Mouse (Mus musculus): Measurements from ENCODE around the gene Faxc.

GRCm38 (mm10) chr4:21982449-21982848 is 51.3 kb downstream of the Faxc start:
- TF ChIP-seq EP300 (IDR thresholded peaks at IDR 0.05) (no peak), CTCF (IDR thresholded peaks at IDR 0.05) (no peak)

All from lung, postnatal 0 days (tissue).